Mouse (Mus musculus) neural tube, embryonic 14.5 days (tissue): ENCODE data around the gene Cobl. TPM values are rescaled to one million over a fixed set of nuclear protein-coding genes. Genes with fewer than 3 reads are reported as not detected.

Experiments used
- ATAC-seq: fragments of 200-750 bp; cut with Nextera tagmentation; 2 replicates; pipeline ENCODE4 v1.8.0; 2017; ENCODE audit warnings: low read depth, mild to moderate bottlenecking, moderate TSS enrichment, moderate library complexity
- H3K27ac ChIP-seq: fragments of 300-500 bp; sonication (generic); 2 replicates; pipeline ENCODE4 v1.5.1; 2014; ENCODE audit warnings: low read depth, mild to moderate bottlenecking, control low read depth, low read length, moderate library complexity, mixed read lengths
- H3K27me3 ChIP-seq: fragments of 300-500 bp; sonication (generic); 2 replicates; pipeline ENCODE4 v1.6.1; 2014; ENCODE audit warnings: low read length; ENCODE audit not compliant: control insufficient read depth, insufficient read depth
- H3K36me3 ChIP-seq: fragments of 300-500 bp; sonication (generic); 2 replicates; pipeline ENCODE4 v1.6.1; 2014; ENCODE audit warnings: low read length, mixed read lengths; ENCODE audit not compliant: control insufficient read depth, insufficient read depth
- H3K4me1 ChIP-seq: fragments of 300-500 bp; sonication (generic); 2 replicates; pipeline ENCODE4 v1.6.1; 2014; ENCODE audit warnings: low read length; ENCODE audit not compliant: control insufficient read depth, insufficient read depth
- H3K4me2 ChIP-seq: fragments of 300-500 bp; sonication (generic); 2 replicates; pipeline ENCODE4 v1.6.1; 2014; ENCODE audit warnings: mild to moderate bottlenecking, low read depth, low read length, control low read depth
- H3K4me3 ChIP-seq: fragments of 300-500 bp; sonication (generic); 2 replicates; pipeline ENCODE4 v1.5.1; 2014; ENCODE audit warnings: low read depth, low read length, control low read depth, mixed read lengths
- H3K9ac ChIP-seq: fragments of 300-500 bp; sonication (generic); replicated peaks from 2 replicates; pipeline ENCODE4 v1.6.1; 2014; ENCODE audit warnings: low read depth, mild to moderate bottlenecking, control low read depth, low read length, mixed read lengths
- H3K9me3 ChIP-seq: fragments of 300-500 bp; sonication (generic); 2 replicates; pipeline ENCODE4 v1.6.1; 2016; ENCODE audit warnings: low read length; ENCODE audit not compliant: control insufficient read depth
- WGBS: fragments of 180-500 bp; shearing (Covaris S2); extraction: QIAGEN DNeasy Blood & Tissue Kit; methylation state at CpG from one replicate; pipeline ENCODE4 v1.1.7; 2014; 5-methylcytosine and 5-hydroxymethylcytosine counted together
- polyA plus RNA-seq: library from polyadenylated mRNA; unstranded; fragments of >200 nt; fragmentation: Nextera tagmentation; extraction: Ambion mirVana; gene quantifications from 2 replicates; pipeline ENCODE4 v1.2.1, GENCODE M21; 2014

Gene Cobl
- polyA plus RNA-seq, 1 experiment from 2014 or later = 16.3 TPM

GRCm38 (mm10) chr11:12193369-12193768 lies 271.4 kb downstream of the Cobl start:
- H3K4me2 ChIP-seq = no peak overlapping the region
- no peak overlapping the region for H3K4me3 ChIP-seq
- ATAC-seq = no peak
- H3K27me3 ChIP-seq = no peaks in the 10 kb centered on the region
- no peaks in the 10 kb centered on the region for H3K36me3 ChIP-seq
- H3K9ac ChIP-seq = no peak overlapping the region
- 75% methylated on average over 4 of the region's 4 CpGs for WGBS
- no peak overlapping the region for H3K27ac ChIP-seq
- H3K4me1 ChIP-seq = no peaks in the 10 kb centered on the region
- no peaks in the 10 kb centered on the region for H3K9me3 ChIP-seq

GRCm38 (mm10) chr11:12191386-12191785 lies 273.4 kb downstream of the Cobl start:
- H3K4me2 ChIP-seq = no peak overlapping the region
- no peak overlapping the region for H3K9ac ChIP-seq
- H3K4me3 ChIP-seq = no peak overlapping the region
- H3K9me3 ChIP-seq = no peaks in the 10 kb centered on the region
- no peaks in the 10 kb centered on the region for H3K4me1 ChIP-seq
- WGBS = 84% methylated on average over 2 of the region's 2 CpGs
- no peak for ATAC-seq
- no peaks in the 10 kb centered on the region for H3K36me3 ChIP-seq
- no peaks in the 10 kb centered on the region for H3K27me3 ChIP-seq
- H3K27ac ChIP-seq = no peak overlapping the region

GRCm38 (mm10) chr11:12190417-12190816 lies 274.3 kb downstream of the Cobl start:
- no peak for ATAC-seq

More at GRCm38 (mm10) chr11:12190417-12190816, 274.3 kb downstream of the Cobl start:
- Histone ChIP-seq H3K4me3 (no peak overlapping the region), H3K36me3 (no peaks in the 10 kb centered on the region), H3K27me3 (no peaks in the 10 kb centered on the region), H3K9ac (no peak overlapping the region), H3K4me2 (no peak overlapping the region), H3K4me1 (no peaks in the 10 kb centered on the region), H3K27ac (no peak overlapping the region), H3K9me3 (no peaks in the 10 kb centered on the region)
- WGBS = 76% methylated on average over 1 of the region's 1 CpGs
